Mouse (Mus musculus) hindbrain, embryonic 11.5 days (tissue): ENCODE results near the gene Capzb. TPM values are rescaled to one million over a fixed set of nuclear protein-coding genes. Genes with fewer than 3 reads are reported as not detected.
A peak's percentile ranks its signal among the peaks of the same experiment; 100 is the strongest.

ENCODE experiments used
- ATAC-seq: fragments of 200-750 bp; cut with Nextera tagmentation; 2 replicates; pipeline ENCODE4 v1.8.0; 2017; ENCODE audit warnings: mild to moderate bottlenecking, moderate TSS enrichment, moderate library complexity; ENCODE audit not compliant: low FRiP score
- DNase-seq: peaks from one replicate; pipeline ENCODE4 v3.0.0-alpha.2; 2015; ENCODE audit warnings: low spot score
- H3K27ac ChIP-seq: fragments of 300-500 bp; sonication (generic); 2 replicates; pipeline ENCODE4 v1.5.1; 2014; ENCODE audit warnings: mild to moderate bottlenecking, low read depth, low read length
- H3K27me3 ChIP-seq: fragments of 300-500 bp; sonication (generic); 2 replicates; pipeline ENCODE4 v1.6.1; 2014; ENCODE audit warnings: mild to moderate bottlenecking, low read length, moderate library complexity, mixed read lengths; ENCODE audit not compliant: control insufficient read depth, insufficient read depth
- H3K36me3 ChIP-seq: fragments of 300-500 bp; sonication (generic); 2 replicates; pipeline ENCODE4 v1.6.1; 2014; ENCODE audit warnings: mild to moderate bottlenecking, low read length, moderate library complexity, mixed read lengths; ENCODE audit not compliant: control insufficient read depth, insufficient read depth
- H3K4me1 ChIP-seq: fragments of 300-500 bp; sonication (generic); replicated peaks from 2 replicates; pipeline ENCODE4 v1.6.1; 2014; ENCODE audit warnings: low read length, mixed read lengths; ENCODE audit not compliant: control insufficient read depth, insufficient read depth
- H3K4me2 ChIP-seq: fragments of 300-500 bp; sonication (generic); replicated peaks from 2 replicates; pipeline ENCODE4 v1.6.1; 2014; ENCODE audit warnings: mild to moderate bottlenecking, low read depth, low read length
- H3K4me3 ChIP-seq: fragments of 300-500 bp; sonication (generic); 2 replicates; pipeline ENCODE4 v1.5.1; 2014; ENCODE audit warnings: low read depth, low read length
- H3K9ac ChIP-seq: fragments of 300-500 bp; sonication (generic); 2 replicates; pipeline ENCODE4 v1.6.1; 2014; ENCODE audit warnings: low read depth, low read length
- H3K9me3 ChIP-seq: fragments of 300-500 bp; sonication (generic); 2 replicates; pipeline ENCODE4 v1.6.1; 2016; ENCODE audit warnings: low read length; ENCODE audit not compliant: control insufficient read depth
- WGBS: fragments of 180-500 bp; shearing (Covaris S2); extraction: QIAGEN DNeasy Blood & Tissue Kit; methylation state at CpG from one replicate; pipeline ENCODE4 v1.1.7; 2014; 5-methylcytosine and 5-hydroxymethylcytosine counted together
- polyA plus RNA-seq: library from polyadenylated mRNA; unstranded; fragments of >200 nt; fragmentation: Nextera tagmentation; extraction: Ambion mirVana; gene quantifications from 2 replicates; pipeline ENCODE4 v1.2.1, GENCODE M21; 2014

Capzb gene
- polyA plus RNA-seq, 1 experiment from 2014 or later, result 239 TPM

GRCm38 (mm10) chr4:139256146-139256545 lies 63.4 kb downstream of the Capzb start:
- no peaks in the 10 kb centered on the region for H3K9me3 ChIP-seq
- no peak for DNase-seq
- no peak overlapping the region for H3K9ac ChIP-seq
- no peaks in the 10 kb centered on the region for H3K27me3 ChIP-seq
- WGBS, result 91% methylated on average over 4 of the region's 4 CpGs
- no peak overlapping the region for H3K4me2 ChIP-seq
- no peak overlapping the region for H3K4me3 ChIP-seq
- H3K4me1 ChIP-seq, result 0 out of 2 replicates have a peak, but pooled peaks cover 3% of the 10 kb centered on the region
- H3K36me3 ChIP-seq, result peaks cover 7% of the 10 kb centered on the region
- H3K27ac ChIP-seq, result no peak overlapping the region
- ATAC-seq, result no peak

- Histone ChIP-seq H3K4me2 (no peak overlapping the region), H3K27me3 (no peaks in the 10 kb centered on the region), H3K4me1 (0 out of 2 replicates have a peak, but pooled peaks cover under 1% of the 10 kb centered on the region), H3K9me3 (no peaks in the 10 kb centered on the region), H3K36me3 (peaks cover 7% of the 10 kb centered on the region), H3K27ac (no peak overlapping the region), H3K9ac (no peak overlapping the region), H3K4me3 (no peak overlapping the region)
- ATAC-seq (no peak), DNase-seq (no peak)
- 93% methylated on average over 8 of the region's 8 CpGs for WGBS
These were observed 64.0 kb downstream of the Capzb start for GRCm38 (mm10) chr4:139256708-139257107.

- no peak overlapping the region for H3K4me3 ChIP-seq
- ATAC-seq (no peak), DNase-seq (no peak)
- H3K27ac ChIP-seq, result peak overlapping the region; percentile 36
- no peaks in the 10 kb centered on the region for H3K27me3 ChIP-seq
- peaks cover 7% of the 10 kb centered on the region for H3K36me3 ChIP-seq
- H3K4me1 ChIP-seq, result no peaks in the 10 kb centered on the region
- H3K4me2 ChIP-seq, result no peak overlapping the region
- 82% methylated on average over 6 of the region's 6 CpGs for WGBS
- H3K9ac ChIP-seq, result no peak overlapping the region
- H3K9me3 ChIP-seq, result no peaks in the 10 kb centered on the region
These were observed 66.1 kb downstream of the Capzb start for GRCm38 (mm10) chr4:139258621-139259301.

GRCm38 (mm10) chr4:139259302-139259871 lies 66.7 kb downstream of the Capzb start:
- H3K4me2 ChIP-seq, result no peak overlapping the region
- DNase-seq (no peak), ATAC-seq (no peak)
- no peaks in the 10 kb centered on the region for H3K27me3 ChIP-seq
- peak overlapping the region; percentile 56; the same call in 1 of the 2 replicates for H3K27ac ChIP-seq
- no peak overlapping the region for H3K4me3 ChIP-seq
- 76% methylated on average over 11 of the region's 11 CpGs for WGBS
- H3K4me1 ChIP-seq, result no peaks in the 10 kb centered on the region
- H3K9me3 ChIP-seq, result no peaks in the 10 kb centered on the region
- H3K36me3 ChIP-seq, result peaks cover 7% of the 10 kb centered on the region
- H3K9ac ChIP-seq, result no peak overlapping the region

GRCm38 (mm10) chr4:139262981-139263380 lies 70.3 kb downstream of the Capzb start:
- Histone ChIP-seq H3K4me2 (no peak overlapping the region), H3K36me3 (peaks cover 4% of the 10 kb centered on the region; the same call in 1 of the 2 replicates), H3K27me3 (no peaks in the 10 kb centered on the region), H3K4me3 (no peak overlapping the region), H3K4me1 (no peaks in the 10 kb centered on the region), H3K9ac (no peak overlapping the region), H3K27ac (no peak overlapping the region), H3K9me3 (no peaks in the 10 kb centered on the region)
- ATAC-seq, result no peak
- WGBS, result 92% methylated on average over 6 of the region's 6 CpGs
- DNase-seq, result no peak

- 90% methylated on average over 13 of the region's 13 CpGs for WGBS
- Histone ChIP-seq H3K9ac (no peak overlapping the region), H3K27me3 (no peaks in the 10 kb centered on the region), H3K4me1 (no peaks in the 10 kb centered on the region), H3K9me3 (no peaks in the 10 kb centered on the region), H3K4me3 (no peak overlapping the region), H3K4me2 (no peak overlapping the region), H3K36me3 (no peaks in the 10 kb centered on the region), H3K27ac (no peak overlapping the region)
- DNase-seq (no peak), ATAC-seq (no peak)
These were observed 73.2 kb downstream of the Capzb start for GRCm38 (mm10) chr4:139265783-139266499.

- H3K27ac ChIP-seq, result no peak overlapping the region
- no peak overlapping the region for H3K4me2 ChIP-seq
- 86% methylated on average over 7 of the region's 7 CpGs for WGBS
- ATAC-seq, result no peak
- no peaks in the 10 kb centered on the region for H3K36me3 ChIP-seq
- H3K27me3 ChIP-seq, result no peaks in the 10 kb centered on the region
- H3K4me1 ChIP-seq, result no peaks in the 10 kb centered on the region
- H3K4me3 ChIP-seq, result no peak overlapping the region
- no peaks in the 10 kb centered on the region for H3K9me3 ChIP-seq
- DNase-seq, result no peak
- no peak overlapping the region for H3K9ac ChIP-seq
These were observed 73.8 kb downstream of the Capzb start for GRCm38 (mm10) chr4:139266500-139266865.

GRCm38 (mm10) chr4:139267335-139267734 lies 74.6 kb downstream of the Capzb start:
- no peak for DNase-seq
- H3K4me2 ChIP-seq, result no peak overlapping the region
- 83% methylated on average over 3 of the region's 3 CpGs for WGBS
- H3K27me3 ChIP-seq, result no peaks in the 10 kb centered on the region
- H3K27ac ChIP-seq, result no peak overlapping the region
- no peaks in the 10 kb centered on the region for H3K36me3 ChIP-seq
- no peak for ATAC-seq
- no peaks in the 10 kb centered on the region for H3K9me3 ChIP-seq
- no peak overlapping the region for H3K9ac ChIP-seq
- no peaks in the 10 kb centered on the region for H3K4me1 ChIP-seq
- no peak overlapping the region for H3K4me3 ChIP-seq
